Mouse (Mus musculus): Measurements from ENCODE around the gene Slc2a6. TPM values are rescaled to one million over a fixed set of nuclear protein-coding genes. Genes with fewer than 3 reads are reported as not detected.

The Slc2a6 gene
- total and polyA plus RNA-seq, 3 experiments = 2.6 to 3.2 TPM; not detected in 1

- Histone ChIP-seq H3K27me3 (ENCODE audit: control insufficient read depth in 1 of 2, insufficient read depth in 2 of 2, low read length in 2 of 2) (peaks cover 0 to 3% of the 10 kb centered on the region in 2 experiments; a peak in 2 of 4 replicates), H3K4me1 (ENCODE audit: control insufficient read depth in 1 of 2, insufficient read depth in 2 of 2, low read length in 2 of 2) (no peaks in the 10 kb centered on the region), H3K9me3 (replicated peaks; ENCODE audit: insufficient read depth, low read length) (no peaks in the 10 kb centered on the region), H3K4me3 (ENCODE audit: control insufficient read depth in 1 of 2, insufficient read depth in 1 of 2, low read depth in 2 of 2, low read length in 2 of 2) (no peak overlapping the region), H3K79me2 (ENCODE audit: control insufficient read depth, insufficient read depth, low read length, poor library complexity) (no peaks in the 10 kb centered on the region), H3K27ac (ENCODE audit: control insufficient read depth, low read depth, low read length) (no peak overlapping the region), H3K36me3 (ENCODE audit: control insufficient read depth in 1 of 2, insufficient read depth in 2 of 2, low read length in 2 of 2) (no peaks in the 10 kb centered on the region), H3K9ac (ENCODE audit: control insufficient read depth, low read depth, low read length, poor library complexity, severe bottlenecking) (no peak overlapping the region)
- no peak for TF ChIP-seq MYC (IDR thresholded peaks at IDR 0.05; ENCODE audit: low read depth, low read length)
- TF ChIP-seq E2F4 (IDR thresholded peaks at IDR 0.05; ENCODE audit: borderline replicate concordance, low read depth, low read length) = no peak
- TF ChIP-seq MYB (IDR thresholded peaks at IDR 0.05; ENCODE audit: low read depth, low read length) = no peak
- TF ChIP-seq RCOR1 (IDR thresholded peaks at IDR 0.05; ENCODE audit: low read depth, low read length) = no peak
- no peak for TF ChIP-seq CHD1 (IDR thresholded peaks at IDR 0.05; ENCODE audit: low read depth, low read length)
- TF ChIP-seq ELF1 (IDR thresholded peaks at IDR 0.05; ENCODE audit: low read depth, low read length) = no peak
- no peak for TF ChIP-seq SIN3A (IDR thresholded peaks at IDR 0.05; ENCODE audit: low read length)
- TF ChIP-seq SMC3 (IDR thresholded peaks at IDR 0.05; ENCODE audit: low read depth, low read length) = peak; percentile 62
- TF ChIP-seq TBP (IDR thresholded peaks at IDR 0.05; ENCODE audit: low read depth, low read length) = no peak
- TF ChIP-seq POLR2AphosphoS2 (IDR thresholded peaks at IDR 0.05; ENCODE audit: low read length) = no peak
- no peak for TF ChIP-seq TCF12 (IDR thresholded peaks at IDR 0.05; ENCODE audit: low read depth, low read length)
- no peak for TF ChIP-seq POLR2A (IDR thresholded peaks at IDR 0.05; ENCODE audit: control insufficient read depth in 1 of 2, insufficient read depth in 1 of 2, low read depth in 1 of 2, low read length in 2 of 2, poor library complexity in 1 of 2)
- no peak for TF ChIP-seq MAFK (IDR thresholded peaks at IDR 0.05; ENCODE audit: borderline replicate concordance, low read depth, low read length)
- TF ChIP-seq RAD21 (IDR thresholded peaks at IDR 0.05; ENCODE audit: low read depth, low read length) = peak; percentile 20
- TF ChIP-seq GABPA (IDR thresholded peaks at IDR 0.05; ENCODE audit: low read depth, low read length) = no peak
- TF ChIP-seq MXI1 (IDR thresholded peaks at IDR 0.05; ENCODE audit: low read depth, low read length) = no peak
- TF ChIP-seq CTCF (IDR thresholded peaks at IDR 0.05 in 2 of 3, conservative IDR thresholded peaks at IDR 0.05 in 1 of 3; ENCODE audit: control insufficient read depth in 1 of 3, insufficient read depth in 1 of 3, low read depth in 2 of 3, low read length in 3 of 3, poor library complexity in 1 of 3, severe bottlenecking in 1 of 3) = peak; percentile 45 to 53 (median 51)
- no peak for TF ChIP-seq NELFE (IDR thresholded peaks at IDR 0.05; ENCODE audit: low read depth, low read length)
- no peak for TF ChIP-seq CHD2 (IDR thresholded peaks at IDR 0.05; ENCODE audit: low read length)
- TF ChIP-seq HCFC1 (IDR thresholded peaks at IDR 0.05; ENCODE audit: low read depth, low read length) = no peak
- TF ChIP-seq KAT2A (conservative IDR thresholded peaks at IDR 0.05; ENCODE audit: low read depth, low read length) = no peak
- TF ChIP-seq MAZ (IDR thresholded peaks at IDR 0.05; ENCODE audit: low read depth, low read length) = no peak
- peak; percentile 23 for DNase-seq (ENCODE audit: low read depth, low spot score)
Observed at GRCm38 (mm10) chr2:27075485-27075884, 47.7 kb upstream of the Slc2a6 start.

- Histone ChIP-seq H3K27ac (ENCODE audit: control insufficient read depth, low read depth, low read length) (no peak overlapping the region), H3K9me3 (replicated peaks; ENCODE audit: insufficient read depth, low read length) (no peaks in the 10 kb centered on the region), H3K79me2 (ENCODE audit: control insufficient read depth, insufficient read depth, low read length, poor library complexity) (no peaks in the 10 kb centered on the region), H3K4me3 (ENCODE audit: control insufficient read depth in 1 of 2, insufficient read depth in 1 of 2, low read depth in 2 of 2, low read length in 2 of 2) (no peak overlapping the region), H3K9ac (ENCODE audit: control insufficient read depth, low read depth, low read length, poor library complexity, severe bottlenecking) (no peak overlapping the region), H3K36me3 (ENCODE audit: control insufficient read depth in 1 of 2, insufficient read depth in 2 of 2, low read length in 2 of 2) (no peaks in the 10 kb centered on the region), H3K4me1 (ENCODE audit: control insufficient read depth in 1 of 2, insufficient read depth in 2 of 2, low read length in 2 of 2) (no peaks in the 10 kb centered on the region), H3K27me3 (ENCODE audit: control insufficient read depth in 1 of 2, insufficient read depth in 2 of 2, low read length in 2 of 2) (peaks cover 0 to 3% of the 10 kb centered on the region in 2 experiments; a peak in 2 of 4 replicates)
- DNase-seq (ENCODE audit: low read depth, low spot score) = no peak
- TF ChIP-seq RAD21 (IDR thresholded peaks at IDR 0.05; ENCODE audit: low read depth, low read length) = no peak
- no peak for TF ChIP-seq CHD1 (IDR thresholded peaks at IDR 0.05; ENCODE audit: low read depth, low read length)
- no peak for TF ChIP-seq POLR2A (IDR thresholded peaks at IDR 0.05; ENCODE audit: control insufficient read depth in 1 of 2, insufficient read depth in 1 of 2, low read depth in 1 of 2, low read length in 2 of 2, poor library complexity in 1 of 2)
- no peak for TF ChIP-seq BHLHE40 (IDR thresholded peaks at IDR 0.05; ENCODE audit: borderline replicate concordance, low read depth, low read length)
- no peak for TF ChIP-seq USF2 (IDR thresholded peaks at IDR 0.05; ENCODE audit: borderline replicate concordance in 1 of 2, insufficient read depth in 1 of 2, low read depth in 1 of 2, low read length in 2 of 2)
- no peak for TF ChIP-seq UBTF (IDR thresholded peaks at IDR 0.05; ENCODE audit: borderline replicate concordance, insufficient read depth, low read depth, low read length)
- no peak for TF ChIP-seq GATA1 (IDR thresholded peaks at IDR 0.05; ENCODE audit: low read depth, low read length)
- TF ChIP-seq ETS1 (IDR thresholded peaks at IDR 0.05; ENCODE audit: low read depth, low read length) = no peak
- TF ChIP-seq EP300 (IDR thresholded peaks at IDR 0.05; ENCODE audit: low read depth in 1 of 2, low read length in 2 of 2) = no peak
- TF ChIP-seq TCF12 (IDR thresholded peaks at IDR 0.05; ENCODE audit: low read depth, low read length) = no peak
- TF ChIP-seq ELF1 (IDR thresholded peaks at IDR 0.05; ENCODE audit: low read depth, low read length) = no peak
- TF ChIP-seq MAZ (IDR thresholded peaks at IDR 0.05; ENCODE audit: low read depth, low read length) = no peak
- TF ChIP-seq MAFK (IDR thresholded peaks at IDR 0.05; ENCODE audit: borderline replicate concordance, low read depth, low read length) = no peak
- no peak for TF ChIP-seq JUND (IDR thresholded peaks at IDR 0.05; ENCODE audit: low read depth, low read length)
Observed at GRCm38 (mm10) chr2:27074804-27075203, 47.0 kb upstream of the Slc2a6 start.
